ENCODE assay signal across 7 mouse cellular contexts in genomic region chr3:131552349-131553254, GRCm38 (mm10). TPM values are rescaled to one million over a fixed set of nuclear protein-coding genes. Genes with fewer than 3 reads are reported as not detected.
DNase-seq lines count a peak whose midpoint lies in the region; ATAC-seq and TF ChIP-seq lines count a peak whose summit lies in the region.

No protein-coding gene starts in this region.

- peak; percentile 40 to 48 for DNase-seq in left cerebral cortex, adult 18-20 months (ENCODE audit: low spot score in 2 of 2)
- no peak for DNase-seq in left cerebral cortex, adult 8-10 months (ENCODE audit: low spot score in 2 of 2)
- peak; percentile 25 for DNase-seq in G1E (ENCODE audit: low spot score)
- DNase-seq in c-Kit-positive CD71-positive TER-119-negative erythroid progenitor cells, embryonic 14.5 days (ENCODE audit: low read depth), result peak; percentile 36
- peak; percentile 39 for DNase-seq in heart, postnatal 0 days (ENCODE audit: low spot score)

- no peak overlapping the region; the same call in 1 of the 2 replicates for H3K4me3 ChIP-seq in G1E (ENCODE audit: low read depth, low read length)
- peak overlapping the region; percentile 21; the same call in 1 of the 2 replicates for H3K4me3 ChIP-seq in heart, postnatal 0 days (ENCODE audit: low read depth, low read length)
- no peak overlapping the region for H3K4me3 ChIP-seq in liver, embryonic 12.5 days

- no peak overlapping the region for H3K9ac ChIP-seq in heart, postnatal 0 days (replicated peaks; ENCODE audit: low read depth, low read length)
- no peak overlapping the region for H3K9ac ChIP-seq in liver, embryonic 12.5 days

- H3K4me1 ChIP-seq in G1E (ENCODE audit: insufficient read depth, low read depth, low read length), result peaks cover 6% of the 10 kb centered on the region
- no peaks in the 10 kb centered on the region for H3K4me1 ChIP-seq in heart, postnatal 0 days (ENCODE audit: control insufficient read depth, insufficient read depth)
- H3K4me1 ChIP-seq in liver, embryonic 12.5 days, result no peaks in the 10 kb centered on the region

- 34% methylated on average over 9 of the region's 9 CpGs for WGBS in heart, postnatal 0 days
- WGBS in liver, embryonic 12.5 days (ENCODE audit: insufficient replicate concordance), result 32% methylated on average over 9 of the region's 9 CpGs

- ATAC-seq in G1E (ENCODE audit: extremely low read depth, insufficient number of reproducible peaks, low FRiP score, poor library complexity, severe bottlenecking), result peak; percentile 73
- no peak; the same call in 1 of the 2 replicates for ATAC-seq in heart, postnatal 0 days (ENCODE audit: insufficient read depth, low read depth)
- ATAC-seq in liver, embryonic 12.5 days, result no peak
- peak; percentile 76; the same call in 1 of the 2 replicates for ATAC-seq in neutrophil, adult 5-6 weeks (ENCODE audit: extremely low read depth, insufficient number of reproducible peaks, low FRiP score, poor library complexity, severe bottlenecking)

- no peaks in the 10 kb centered on the region for H3K27me3 ChIP-seq in G1E (ENCODE audit: insufficient read depth, low read length)
- no peaks in the 10 kb centered on the region for H3K27me3 ChIP-seq in heart, postnatal 0 days (ENCODE audit: control insufficient read depth, insufficient read depth, low read length)
- H3K27me3 ChIP-seq in liver, embryonic 12.5 days (replicated peaks), result no peaks in the 10 kb centered on the region

- no peaks in the 10 kb centered on the region for H3K36me3 ChIP-seq in G1E (replicated peaks)
- no peaks in the 10 kb centered on the region for H3K36me3 ChIP-seq in heart, postnatal 0 days (replicated peaks; ENCODE audit: control insufficient read depth, insufficient read depth, low read length)
- no peaks in the 10 kb centered on the region for H3K36me3 ChIP-seq in liver, embryonic 12.5 days

- no peak overlapping the region for H3K27ac ChIP-seq in heart, postnatal 0 days (ENCODE audit: low read depth)
- H3K27ac ChIP-seq in liver, embryonic 12.5 days, result no peak overlapping the region

- 0 out of 2 replicates have a peak overlapping the region, but pooled peaks have one; percentile 12 for H3K4me2 ChIP-seq in heart, postnatal 0 days (ENCODE audit: low read depth, low read length)
- H3K4me2 ChIP-seq in liver, embryonic 12.5 days, result peak overlapping the region; percentile 39; the same call in 1 of the 2 replicates

- TF ChIP-seq EP300 in heart, postnatal 0 days (IDR thresholded peaks at IDR 0.05; ENCODE audit: low read depth), result no peak

- H3K9me3 ChIP-seq in G1E (replicated peaks), result no peaks in the 10 kb centered on the region
- H3K9me3 ChIP-seq in heart, postnatal 0 days (replicated peaks; ENCODE audit: control insufficient read depth, low read length), result no peaks in the 10 kb centered on the region
- H3K9me3 ChIP-seq in liver, embryonic 12.5 days (replicated peaks), result no peaks in the 10 kb centered on the region

- TF ChIP-seq CTCF in G1E (IDR thresholded peaks at IDR 0.05; ENCODE audit: low read depth, low read length), result peak; percentile 52; the same call in 1 of the 2 replicates
- TF ChIP-seq CTCF in heart, postnatal 0 days (IDR thresholded peaks at IDR 0.05; ENCODE audit: low read depth), result peak; percentile 74

RNA-seq across cellular contexts. Expression of gene Papss1, which starts 12.0 kb away (rescaled TPM):
- total RNA-seq in left cerebral cortex, adult 18-20 months (2021), result 10 to 100 TPM; 62.1 to 64.5 TPM
- 10 to 100 TPM; 63.5 to 71.4 (median 66.6) TPM for total RNA-seq in left cerebral cortex, adult 8-10 months (2022)
- 26.4 and 28.2 TPM in 2 replicates for total RNA-seq in G1E (2014; fragmentation: Nextera tagmentation)
- total RNA-seq in G1E (2017), result 47.7 and 51.7 TPM in 2 replicates
- 16.7 and 33.4 TPM in 2 replicates for polyA plus RNA-seq in G1E (2012)
- total RNA-seq in heart, postnatal 0 days (2014; rRNA removed; ENCODE audit: low replicate concordance), result 28.2 and 32.3 TPM in 2 replicates
- 22.0 and 22.6 TPM in 2 replicates for polyA plus RNA-seq in heart, postnatal 0 days (2015; fragmentation: Nextera tagmentation; extraction: Ambion mirVana)
- polyA plus RNA-seq in liver, embryonic 12.5 days (2016; fragmentation: Nextera tagmentation; extraction: Ambion mirVana), result 14.4 and 15.1 TPM in 2 replicates
- total RNA-seq in neutrophil, adult 5-6 weeks (2017), result 15.6 and 15.7 TPM in 2 replicates

Comparison
In these comparisons a context has a peak if more than half of its experiments do, and no peak if none do; other contexts are left out.
1. DNase-seq: peak in left cerebral cortex, adult 18-20 months (2 of 2), G1E (single experiment), c-Kit-positive CD71-positive TER-119-negative erythroid progenitor cells, embryonic 14.5 days (single experiment) and heart, postnatal 0 days (single experiment); none in left cerebral cortex, adult 8-10 months (0 of 2).
2. ATAC-seq: peak in G1E (single experiment) and neutrophil, adult 5-6 weeks (single experiment); none in heart, postnatal 0 days (single experiment) and liver, embryonic 12.5 days (single experiment).